Mouse (Mus musculus) pancreas, adult 10 weeks (tissue): ENCODE measurements around the gene 4931400O07Rik. TPM values are rescaled to one million over a fixed set of nuclear protein-coding genes. Genes with fewer than 3 reads are reported as not detected.

ENCODE experiments used
- polyA plus RNA-seq: library from polyadenylated mRNA; stranded (reverse); fragments of 350-450 nt; fragmentation: Illumina TruSeq; extraction: RNeasy Lipid Tissue Mini Kit (QIAGEN cat#74804); gene quantifications from one replicate; pipeline ENCODE4 v1.2.3, GENCODE M21; 2015; ENCODE audit warnings: low read depth, low replicate concordance; ENCODE audit not compliant: insufficient read depth

4931400O07Rik gene
- polyA plus RNA-seq: not detected

DNA sequence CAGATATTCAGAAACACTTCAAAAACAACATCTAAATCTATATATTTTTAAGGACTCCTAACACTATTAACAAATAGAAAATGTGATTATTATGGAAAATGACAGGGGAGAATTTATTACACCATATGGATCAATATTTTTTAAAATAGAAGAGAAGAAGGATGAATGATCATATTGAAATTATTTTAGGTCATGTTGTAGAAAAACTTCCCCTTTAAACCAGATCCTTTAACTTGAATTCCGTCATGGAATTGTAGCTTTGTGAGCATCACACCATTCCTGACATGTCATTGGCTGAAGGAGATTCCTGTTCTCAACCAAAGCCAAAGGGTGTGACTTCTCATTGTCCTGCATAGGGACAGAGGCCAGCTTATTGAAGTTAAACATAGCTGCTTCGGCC is at the start of gene 4931400O07Rik:
Gene 4931400O07Rik, plus strand, starts transcription at position 301 of the 400 bp plus-strand sequence.

Other genes with a start within 250 kb of the 4931400O07Rik start
- not detected for gene 4933402E13Rik, start 184.5 kb upstream of the 4931400O07Rik start, polyA plus RNA-seq